Mouse (Mus musculus): ENCODE measurements at regions not wholly inside any gene's neighbourhood (a gene's known extent, or its start where the extent isn't known, plus 50 kb on each side); places are given as distances from the start of the nearest gene placed in this dataset.
"Not testable (repeated sequence)": the region's sequence is repeated elsewhere in the genome, so short reads cannot be mapped to it uniquely, and the experiment has no call there.

GRCm38 (mm10) chr10:31143856-31144488 is 169.2 kb upstream of the Hddc2 start:
- DNase-seq: no peak

GRCm38 (mm10) chr10:31144489-31144872 is 168.7 kb upstream of the Hddc2 start:
- no peak for DNase-seq

GRCm38 (mm10) chr10:31173169-31173686 is 140.0 kb upstream of the Hddc2 start:
- peak; percentile 56 for DNase-seq

DNA sequence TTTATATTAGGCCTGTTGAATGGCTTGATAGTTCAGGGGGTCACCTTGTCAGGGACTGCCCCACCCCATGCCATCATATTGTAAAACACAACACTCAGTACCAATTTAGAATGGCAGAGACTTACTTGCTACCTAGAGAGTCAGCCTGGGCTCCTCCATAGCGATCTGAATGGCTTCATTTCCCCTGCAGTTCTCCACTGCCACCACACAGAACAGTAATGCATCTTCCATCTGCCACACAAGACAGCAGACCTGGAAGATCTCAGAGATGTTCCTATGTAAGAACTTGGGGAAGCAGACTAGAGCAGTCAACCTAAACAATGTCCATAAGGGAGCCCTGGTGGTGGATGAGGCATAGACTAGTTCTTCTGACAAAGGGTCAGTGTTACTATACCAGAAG is 123.6 kb upstream of the Hddc2 start:
- DNase-seq: no peak

GRCm38 (mm10) chr10:31212164-31212563 is 101.0 kb upstream of the Hddc2 start:
- not testable (repeated sequence) for DNase-seq

- DNase-seq: no peak
These were observed 100.3 kb upstream of the Hddc2 start for GRCm38 (mm10) chr10:31212778-31213454.

GRCm38 (mm10) chr10:31221902-31222301 is 91.3 kb upstream of the Hddc2 start:
- no peak for DNase-seq

- no peak for DNase-seq
These were observed 84.1 kb upstream of the Hddc2 start for GRCm38 (mm10) chr10:31229078-31229477.

DNA sequence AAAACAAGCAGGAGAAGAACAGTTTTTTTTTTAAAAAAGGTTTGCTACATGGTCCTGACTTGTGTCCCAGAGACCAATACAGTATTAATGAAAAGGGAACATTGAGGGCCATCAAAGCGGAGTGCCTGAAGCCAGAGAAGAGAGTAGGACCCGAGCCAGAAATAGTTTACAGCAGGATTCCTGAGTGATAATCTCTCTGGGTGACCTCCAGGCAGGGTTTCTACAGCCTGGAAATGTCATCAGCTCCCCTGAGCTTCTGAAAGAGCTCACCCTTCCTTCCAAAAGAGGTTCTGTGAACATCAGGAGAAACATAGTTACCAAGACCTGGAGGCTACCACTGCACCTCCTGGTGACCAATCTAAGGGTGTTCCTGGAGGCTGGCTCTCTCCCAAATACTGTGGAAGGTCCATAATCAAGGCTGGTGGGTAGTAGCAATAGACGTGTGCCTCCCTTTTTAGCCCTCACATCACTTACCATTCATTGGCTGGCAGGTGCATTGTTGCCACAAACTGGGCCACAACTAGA is 70.7 kb upstream of the Hddc2 start:
- DNase-seq: no peak

DNA sequence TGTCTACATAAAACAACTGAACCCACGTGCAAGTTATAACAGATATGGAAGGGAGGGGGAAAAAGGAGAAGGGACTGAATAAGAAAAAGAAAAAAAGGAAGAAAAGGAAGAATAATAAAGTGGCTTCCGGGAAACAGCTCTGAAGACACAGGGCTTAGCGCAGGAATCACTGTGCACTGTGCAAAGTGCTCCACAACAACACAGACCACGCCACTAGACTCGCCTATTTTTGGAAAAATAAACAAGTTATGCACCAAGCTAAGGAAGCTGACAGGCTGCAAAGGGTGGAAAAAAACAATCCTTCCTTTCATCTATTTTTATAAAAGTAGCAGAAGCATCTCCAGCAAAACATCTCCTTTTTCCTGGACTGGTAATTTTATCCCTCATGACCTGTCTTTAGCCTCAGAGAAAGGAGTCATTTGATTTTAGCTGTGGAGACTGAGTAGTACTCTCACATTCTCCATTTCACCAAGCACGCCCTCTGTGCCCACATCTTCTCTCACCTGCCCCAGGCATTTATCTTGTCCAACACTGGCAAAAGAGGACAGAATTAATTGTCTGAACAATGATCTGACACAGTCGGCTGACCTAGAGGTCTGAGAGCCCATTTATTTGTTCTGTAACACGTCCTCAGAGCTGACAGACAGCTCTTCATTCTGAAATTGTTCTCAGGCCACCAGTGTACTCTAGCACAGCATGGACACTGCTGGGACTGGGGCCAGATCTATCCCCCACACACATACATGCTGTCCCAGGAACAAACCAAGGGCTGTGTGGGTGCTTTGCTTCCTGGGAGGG is 60.4 kb upstream of the Hddc2 start:
- no peak for DNase-seq

- DNase-seq: no peak
These were observed 56.2 kb upstream of the Hddc2 start for GRCm38 (mm10) chr10:31256934-31257333.

- DNase-seq: no peak
These were observed 55.6 kb upstream of the Hddc2 start for GRCm38 (mm10) chr10:31257611-31258010.

- DNase-seq: peak; percentile 23
These were observed 52.3 kb upstream of the Hddc2 start for GRCm38 (mm10) chr10:31260914-31261313.
